Mouse (Mus musculus) mouse embryonic stem cell (cell line): ENCODE measurements around the gene Cfap36.

Source experiments
- in situ Hi-C, 2 experiments: fragments of 300-500 bp; cut with MboI; formaldehyde crosslinking; loops; 1 replicate in 1 of 2; 3 replicates in 1 of 2; pipeline ENCODE4 v1.14.3; 2019 to 2020; ENCODE audit warnings: low sequenced_read_pairs in 2 of 2, low pct_unique_long_range_greater_than_20kb in 1 of 2, mixed read lengths in 1 of 2; ENCODE audit not compliant: unreplicated experiment in 1 of 2

The Cfap36 gene

DNA sequence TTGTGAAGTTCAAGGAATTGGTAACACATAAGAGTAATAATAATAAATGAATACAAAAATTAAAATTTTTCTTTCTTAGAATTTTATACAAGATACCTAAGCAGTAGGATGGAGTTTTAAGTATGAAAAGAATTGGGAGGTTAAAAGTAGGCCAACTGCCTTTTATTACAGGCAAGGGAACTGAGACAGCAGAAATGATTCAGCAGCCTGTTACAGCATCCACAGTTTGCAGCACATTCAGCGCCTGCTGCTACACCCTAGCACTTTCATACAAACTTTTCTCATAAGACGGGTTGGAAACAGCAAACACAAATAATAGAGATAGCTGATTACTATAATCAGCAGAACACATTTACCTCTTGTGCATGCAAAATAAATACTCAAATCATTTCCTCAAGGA is 37.4 kb downstream of the Cfap36 start:
- in situ Hi-C loops = no loop called here

- in situ Hi-C loops = no loop called here
Observed at GRCm38 (mm10) chr11:29203653-29204052, 43.6 kb downstream of the Cfap36 start.

- in situ Hi-C loops = no loop called here
Observed at GRCm38 (mm10) chr11:29188981-29189380, 58.2 kb downstream of the Cfap36 start.

DNA sequence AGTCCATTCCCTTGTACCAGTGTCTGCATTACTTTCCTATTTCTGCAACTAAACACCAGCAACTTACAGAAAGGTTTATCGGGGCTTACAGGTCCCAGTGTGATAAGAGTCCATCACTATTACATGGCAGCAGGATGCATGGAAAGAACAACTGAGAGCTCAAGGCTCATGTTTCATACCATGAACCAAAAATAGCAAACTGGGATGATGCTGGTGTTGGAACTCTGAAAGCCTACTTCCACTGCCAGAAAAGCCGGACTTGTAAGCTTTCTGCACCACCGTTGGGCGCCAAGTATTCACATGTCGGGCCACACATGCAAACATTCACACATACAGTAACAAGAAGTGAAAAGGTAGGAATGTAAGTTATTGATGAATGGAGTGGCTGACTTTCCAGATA is 65.5 kb downstream of the Cfap36 start:
- in situ Hi-C loops = no loop called here

GRCm38 (mm10) chr11:29180657-29181056 is 66.6 kb downstream of the Cfap36 start:
- in situ Hi-C loops = no loop called here

DNA sequence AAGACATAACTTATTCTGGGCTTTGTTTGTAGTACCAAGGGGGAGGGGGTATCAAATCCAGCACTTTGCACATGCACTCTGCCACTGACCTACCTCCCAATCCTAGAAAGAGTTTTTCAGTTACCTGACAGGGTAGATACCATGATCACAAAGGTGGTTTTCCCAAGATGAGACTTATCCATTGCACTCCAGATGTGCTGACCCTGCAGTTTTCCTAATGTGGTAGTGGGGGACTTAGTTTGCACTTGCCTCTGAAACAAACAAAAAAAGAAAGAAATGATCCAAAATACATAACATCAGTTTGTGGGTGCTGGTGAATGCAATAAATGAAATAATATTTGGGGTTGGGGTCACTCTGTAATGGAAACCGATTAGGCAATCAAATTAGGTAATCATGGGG is 67.9 kb downstream of the Cfap36 start:
- in situ Hi-C loops = no loop called here

DNA sequence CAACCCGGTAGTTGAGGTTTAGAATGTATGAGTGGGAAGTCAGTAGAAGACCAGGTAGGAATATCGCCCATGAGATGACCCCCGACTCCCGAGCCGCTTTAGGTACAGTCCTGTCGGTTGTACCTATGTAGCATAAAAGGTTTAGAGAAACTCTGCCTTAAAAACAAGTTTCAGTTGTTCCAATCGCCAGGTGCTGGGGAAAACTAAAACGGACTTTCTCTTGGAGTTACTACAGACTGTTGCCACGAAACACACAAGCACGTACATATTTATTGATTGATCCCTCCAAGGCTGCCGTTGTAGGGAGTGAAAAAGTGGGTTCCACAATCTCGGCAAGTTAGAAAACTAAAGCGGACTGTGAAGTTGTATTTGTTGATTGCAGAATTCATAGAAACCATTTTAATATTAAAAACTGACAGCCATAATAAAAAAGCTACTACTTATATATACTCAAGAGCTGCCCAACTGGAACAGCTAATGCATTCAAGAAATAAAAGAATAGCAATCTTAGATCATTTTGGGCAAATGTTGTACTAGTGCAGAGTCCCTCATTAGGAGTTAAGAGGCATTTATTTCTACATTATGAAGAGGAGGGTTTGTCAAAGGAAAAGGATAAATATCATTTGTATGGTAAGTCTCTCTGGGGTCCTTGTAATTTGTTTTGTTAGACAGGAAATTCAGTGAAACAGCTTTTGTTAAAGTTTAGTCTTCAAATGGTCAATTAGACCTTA is 73.3 kb downstream of the Cfap36 start:
- in situ Hi-C loops = no loop called here

- in situ Hi-C loops = no loop called here
Observed at GRCm38 (mm10) chr11:29173125-29173631, 74.0 kb downstream of the Cfap36 start.

DNA sequence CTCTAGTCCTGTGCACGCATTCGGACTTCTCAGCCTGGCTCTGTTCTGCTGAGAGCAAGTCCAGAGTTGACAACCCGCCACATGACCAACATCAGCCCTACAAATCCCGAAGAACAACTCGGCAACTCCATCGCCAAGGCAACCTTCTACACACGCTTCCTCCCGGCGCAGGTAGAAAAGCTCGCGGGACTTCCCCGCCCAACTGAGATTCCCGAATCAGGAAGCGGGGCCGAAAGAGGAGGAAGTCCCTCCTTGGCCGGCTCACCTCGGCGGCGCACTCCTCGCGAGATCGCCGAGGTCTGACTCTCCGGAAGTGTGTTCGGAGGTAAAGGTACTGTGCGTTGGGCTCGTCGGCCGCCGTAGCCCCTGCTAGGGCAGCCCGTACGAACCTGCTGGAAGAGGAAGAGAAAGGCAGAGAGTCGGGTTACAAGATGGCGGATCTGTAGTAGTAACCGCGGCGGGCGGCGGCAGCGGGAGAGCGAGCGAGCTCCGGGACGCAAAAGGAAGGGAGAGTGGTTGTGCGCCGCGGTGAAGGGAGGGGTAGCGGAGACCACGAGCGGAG is 74.6 kb downstream of the Cfap36 start, which contains the start of gene Ppp4r3b:
Gene Ppp4r3b, plus strand, starts transcription at position 328 of the 562 bp plus-strand sequence.
- in situ Hi-C loops = no loop called here

DNA sequence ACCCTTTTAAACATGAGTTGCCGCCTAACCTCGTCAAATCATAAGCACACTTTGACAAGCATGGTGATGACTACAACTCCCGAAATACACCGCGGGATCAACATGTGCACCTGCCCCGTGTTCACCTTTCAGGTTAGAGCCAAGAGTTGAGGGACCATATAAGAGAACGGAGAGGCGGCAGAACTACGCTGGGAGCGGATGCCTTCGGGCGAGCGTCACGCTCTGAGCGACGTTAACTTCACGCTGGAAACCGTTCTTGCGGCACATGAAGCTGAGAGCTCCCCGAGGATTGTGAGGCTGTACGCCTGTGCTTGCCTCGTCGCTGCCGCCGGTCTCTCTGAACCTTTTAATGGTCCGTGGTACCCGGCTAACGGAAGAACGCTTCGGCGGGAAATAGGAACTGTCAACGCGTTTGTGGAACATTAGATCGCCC is 75.2 kb downstream of the Cfap36 start:
- in situ Hi-C loops = no loop called here
